Mouse (Mus musculus) ovary, postnatal 36 days (tissue): ENCODE measurements around the gene Gli3.

Source experiments
- DNase-seq: peaks from one replicate; pipeline ENCODE4 v3.0.0; 2022; ENCODE audit warnings: low spot score, mixed read lengths

Gli3 gene

DNA sequence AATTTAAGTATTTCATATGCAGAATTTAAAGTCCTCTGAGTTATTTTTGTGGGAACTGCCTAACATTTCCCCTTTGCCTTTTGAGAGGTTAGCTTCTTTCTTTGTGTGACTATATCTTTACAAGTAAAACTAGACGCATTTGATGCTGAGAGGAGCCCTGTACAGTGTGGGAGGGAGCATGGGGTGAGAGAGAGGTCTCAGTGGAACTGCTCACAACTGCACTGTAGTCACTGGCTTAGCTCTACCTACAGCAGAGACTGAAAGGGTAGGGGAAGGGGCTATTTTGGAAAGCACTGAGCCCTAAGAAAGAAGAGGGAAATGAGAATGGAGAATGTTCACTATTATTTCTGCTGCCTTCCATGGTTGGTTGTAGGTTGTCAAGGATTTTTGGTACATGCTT lies 25.0 kb downstream of the Gli3 start:
- DNase-seq = no peak

DNA sequence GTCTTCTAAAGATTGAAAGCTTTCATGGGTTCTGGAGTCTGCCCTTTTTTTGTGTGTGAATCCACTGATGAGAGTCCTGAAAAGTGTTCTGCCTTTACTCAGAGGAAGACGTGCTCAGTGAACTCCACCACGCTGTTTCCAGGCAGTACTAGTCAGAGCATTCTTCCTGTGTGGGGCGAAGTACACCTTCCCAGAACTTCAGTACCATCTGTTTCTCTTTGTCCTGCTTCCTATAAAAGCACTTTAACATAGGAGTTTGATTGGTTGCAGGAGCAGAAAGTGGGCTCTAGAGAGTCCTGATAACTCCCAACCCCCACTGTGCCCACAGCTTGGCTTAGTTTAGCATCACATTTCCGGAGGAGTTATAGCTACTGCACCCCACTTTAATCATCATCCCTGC lies 32.8 kb downstream of the Gli3 start:
- no peak for DNase-seq

DNA sequence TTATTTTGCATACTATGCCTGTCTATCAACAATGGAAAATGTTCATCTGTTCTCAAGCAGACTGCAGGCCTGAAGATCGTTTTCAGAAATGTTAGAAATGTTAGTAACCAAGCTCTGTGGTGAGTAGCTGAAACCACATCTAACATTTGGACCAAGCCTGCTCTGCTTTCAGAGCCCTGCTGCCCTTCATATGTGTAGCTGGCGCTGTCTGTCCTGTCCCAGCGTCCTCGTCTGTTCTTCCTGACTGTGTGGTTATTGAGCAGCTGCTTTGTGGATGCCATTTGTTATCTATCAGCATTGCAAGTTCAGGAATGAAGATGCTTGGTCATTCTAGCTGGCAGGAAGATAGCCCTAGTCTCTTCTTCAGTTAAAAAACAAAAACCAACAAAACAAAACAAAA lies 35.3 kb downstream of the Gli3 start:
- no peak for DNase-seq

DNA sequence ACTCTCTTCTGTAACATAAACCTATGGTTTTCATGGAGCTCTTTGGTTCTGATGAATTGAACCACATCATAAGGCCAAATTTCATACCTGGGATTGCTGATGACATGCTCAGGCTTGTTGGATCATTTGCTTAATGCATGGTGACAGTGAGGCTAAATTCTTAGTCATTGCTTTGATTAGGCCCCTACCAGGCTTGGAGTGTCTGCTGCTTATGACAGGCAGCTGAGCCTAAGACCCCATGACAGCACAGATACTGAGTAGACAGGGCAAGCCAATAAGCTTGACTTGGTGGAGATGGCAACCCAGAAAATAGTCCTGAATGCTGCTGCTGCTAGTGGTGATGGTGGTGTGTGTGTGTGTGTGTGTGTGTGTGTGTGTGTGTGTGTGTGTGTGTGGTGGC lies 47.9 kb downstream of the Gli3 start:
- no peak for DNase-seq

DNA sequence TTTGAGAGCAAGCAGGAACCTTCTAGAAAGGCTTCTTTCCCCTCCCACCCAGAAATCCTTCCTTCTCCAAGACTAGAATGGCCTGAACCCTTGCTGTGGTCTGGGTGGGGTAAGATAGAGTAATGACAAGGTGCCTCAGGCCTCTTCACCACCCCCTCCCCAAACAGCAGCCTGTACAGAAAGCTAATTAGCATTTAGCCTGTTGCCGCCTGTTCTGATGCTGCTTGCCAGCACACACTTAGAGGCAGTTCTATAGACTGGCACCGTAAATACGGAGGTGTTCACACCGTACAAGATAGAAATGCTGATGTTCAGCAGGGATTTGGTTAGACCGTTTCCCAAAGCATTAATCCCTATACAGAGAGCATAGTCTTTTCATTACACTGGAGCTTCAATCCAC lies 50.1 kb downstream of the Gli3 start:
- no peak for DNase-seq

DNA sequence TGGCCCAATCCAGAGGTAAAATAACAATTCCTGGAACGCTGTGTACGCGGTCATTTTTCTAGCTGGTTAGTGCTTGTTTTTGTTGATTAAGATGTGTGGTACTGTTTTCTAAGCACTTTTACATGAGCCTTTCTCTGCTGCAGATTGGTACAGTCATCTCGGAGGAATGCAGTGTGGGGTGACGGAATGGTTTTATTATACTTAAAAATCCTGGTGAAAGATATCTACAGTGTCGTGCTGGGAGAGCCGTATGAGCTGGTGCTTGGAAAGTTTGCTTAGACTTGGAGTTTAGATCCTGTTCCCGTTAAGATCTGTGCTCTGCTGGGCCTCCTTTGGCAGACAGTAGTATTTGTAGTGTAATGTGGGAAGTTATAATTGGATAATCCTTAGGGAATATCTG lies 51.0 kb downstream of the Gli3 start:
- DNase-seq = no peak

DNA sequence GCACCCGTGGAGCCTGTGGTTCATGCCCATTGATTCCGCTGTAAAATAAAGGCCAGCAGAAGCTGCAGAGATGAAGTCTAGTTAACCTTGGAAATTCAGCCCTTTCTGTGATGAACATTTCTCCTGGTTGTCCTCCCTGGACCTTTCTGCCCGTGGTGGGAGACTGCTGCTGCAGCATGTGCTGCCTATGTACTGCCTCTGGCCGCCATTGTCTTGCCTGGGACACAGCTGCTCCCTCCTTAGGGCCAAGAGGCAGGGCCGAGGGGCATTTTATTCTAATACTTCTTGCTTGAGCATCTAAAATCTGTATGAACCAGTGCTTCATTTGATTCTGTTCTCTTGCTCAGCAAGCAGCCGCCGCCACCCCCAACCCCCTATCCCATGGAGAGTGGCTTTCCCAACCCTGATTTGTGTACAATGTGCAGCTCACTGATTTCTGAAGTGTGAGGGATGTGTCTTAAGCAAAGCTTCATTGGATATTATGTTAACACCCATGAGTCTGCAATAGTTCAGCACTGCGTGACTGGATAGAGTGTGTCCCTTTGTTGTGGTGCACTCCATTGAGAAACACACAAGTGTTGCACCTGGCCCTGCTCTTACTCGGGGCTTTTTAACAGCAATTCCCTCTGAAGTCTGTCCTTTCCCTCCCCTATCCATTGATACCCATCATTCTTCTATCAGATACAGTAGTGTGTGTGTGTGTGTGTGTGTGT lies 54.2 kb downstream of the Gli3 start:
- no peak for DNase-seq

DNA sequence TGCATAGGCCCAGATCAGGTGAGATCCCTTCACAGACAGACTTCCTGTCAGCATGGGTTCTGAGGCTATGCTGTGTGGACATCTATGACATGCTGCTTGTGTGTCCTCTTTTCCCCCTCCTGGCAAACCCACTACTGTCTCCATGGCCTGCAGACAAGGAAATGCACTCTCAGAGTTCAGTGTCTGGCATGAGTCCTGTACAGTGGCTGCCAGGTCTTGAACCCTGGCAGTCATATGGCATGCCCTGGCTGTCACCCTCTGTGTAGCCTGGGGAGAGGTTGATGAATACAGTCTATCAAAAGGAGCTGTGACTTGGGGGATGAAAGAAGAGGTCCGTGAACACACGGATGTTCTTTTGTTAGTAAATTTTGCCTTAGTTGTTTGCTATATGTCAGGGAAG lies 57.3 kb downstream of the Gli3 start:
- no peak for DNase-seq

DNA sequence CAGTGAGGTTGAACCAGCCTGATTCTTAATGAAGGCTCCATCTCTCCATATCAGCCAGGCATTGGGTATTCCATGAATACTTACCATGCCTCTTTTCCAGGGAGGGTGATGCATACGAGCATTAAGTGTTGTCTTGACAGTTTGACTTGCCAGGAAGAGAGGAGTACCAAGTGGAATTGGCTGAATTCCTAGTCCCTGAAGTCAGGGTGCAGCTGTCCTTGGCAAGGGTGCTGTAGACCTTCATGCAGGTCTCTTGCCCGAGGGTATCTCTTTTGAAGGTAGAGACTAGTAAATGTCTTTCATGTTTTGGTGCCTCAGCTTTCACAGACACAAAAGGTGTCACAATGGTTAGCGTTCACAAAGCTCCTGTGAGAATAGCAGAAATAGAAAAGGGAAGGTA lies 59.1 kb downstream of the Gli3 start:
- no peak for DNase-seq

DNA sequence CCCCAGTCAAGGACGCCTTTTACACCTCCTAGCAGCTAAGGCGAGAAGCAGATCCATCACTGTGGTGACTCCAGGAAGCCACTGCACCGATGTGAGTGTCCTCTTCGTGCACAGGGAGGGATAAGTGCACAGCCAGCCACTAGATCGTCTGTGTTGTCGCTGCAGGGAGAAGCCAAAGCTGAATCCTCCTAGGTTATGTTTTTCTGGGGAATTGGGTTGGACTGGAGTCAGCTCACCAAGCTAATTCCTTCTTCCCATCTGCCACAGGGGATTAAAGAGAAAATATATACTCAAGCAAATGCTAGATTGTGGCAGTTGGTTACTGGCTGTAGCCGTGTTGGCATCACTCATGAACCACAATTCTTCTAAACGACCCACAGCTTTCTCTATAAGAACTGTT lies 61.2 kb downstream of the Gli3 start:
- no peak for DNase-seq

DNA sequence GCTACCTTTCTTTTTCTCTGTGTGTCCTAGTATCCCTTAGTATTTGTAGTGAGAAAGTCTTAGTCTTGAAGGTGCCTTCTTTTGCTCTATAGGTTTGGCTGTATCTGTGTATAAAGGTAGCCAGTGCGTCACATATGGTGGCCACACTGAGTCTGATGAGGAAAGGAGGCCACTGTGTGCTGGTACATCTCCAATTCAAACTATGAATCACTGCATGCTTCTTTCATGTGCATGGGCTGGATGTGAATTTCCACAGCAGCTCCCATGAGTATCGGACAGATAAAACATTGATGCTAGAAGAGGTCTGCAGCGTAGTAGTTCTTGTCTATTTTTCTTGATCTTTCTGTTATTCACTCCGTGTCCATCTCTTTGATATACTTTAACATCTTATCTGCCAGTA lies 63.7 kb downstream of the Gli3 start:
- no peak for DNase-seq

DNA sequence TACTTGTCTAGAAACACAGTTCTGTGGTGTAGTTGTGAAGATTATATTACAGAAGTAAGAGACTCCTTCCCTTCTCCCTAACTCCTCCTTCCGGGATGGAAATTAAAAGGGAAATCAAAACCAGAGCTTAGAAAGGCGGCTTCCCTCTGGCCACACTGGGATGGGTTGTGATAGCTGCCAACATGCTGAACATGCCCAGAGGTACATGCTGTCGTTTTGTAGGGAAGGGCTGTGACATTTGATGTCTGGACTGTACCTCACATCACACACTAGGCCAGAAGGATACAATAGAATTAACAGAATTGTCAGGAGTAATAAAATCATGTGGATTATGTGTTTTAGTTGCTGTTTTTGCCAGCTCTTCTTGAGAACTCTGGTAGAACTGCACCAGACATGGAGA lies 68.5 kb downstream of the Gli3 start:
- DNase-seq = no peak

DNA sequence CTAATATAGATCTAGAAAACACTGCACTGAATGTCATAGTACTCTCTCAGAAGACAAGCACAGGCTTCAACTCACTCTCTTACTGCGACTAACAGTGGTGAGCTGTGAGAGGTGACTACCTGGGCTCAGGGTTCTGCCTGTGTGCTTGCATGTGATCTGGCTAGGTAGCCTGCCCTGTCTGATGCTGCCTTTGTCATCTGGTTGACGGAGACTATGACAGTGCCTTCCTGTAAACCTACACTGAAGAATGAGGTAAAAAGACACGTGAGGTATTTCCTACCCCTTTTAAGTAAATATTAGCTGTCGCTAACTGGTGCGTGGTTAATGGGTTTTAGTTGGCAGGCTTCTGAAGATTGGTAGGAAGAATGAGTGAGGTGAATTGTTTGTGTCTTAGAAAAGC lies 74.2 kb downstream of the Gli3 start:
- DNase-seq = no peak

DNA sequence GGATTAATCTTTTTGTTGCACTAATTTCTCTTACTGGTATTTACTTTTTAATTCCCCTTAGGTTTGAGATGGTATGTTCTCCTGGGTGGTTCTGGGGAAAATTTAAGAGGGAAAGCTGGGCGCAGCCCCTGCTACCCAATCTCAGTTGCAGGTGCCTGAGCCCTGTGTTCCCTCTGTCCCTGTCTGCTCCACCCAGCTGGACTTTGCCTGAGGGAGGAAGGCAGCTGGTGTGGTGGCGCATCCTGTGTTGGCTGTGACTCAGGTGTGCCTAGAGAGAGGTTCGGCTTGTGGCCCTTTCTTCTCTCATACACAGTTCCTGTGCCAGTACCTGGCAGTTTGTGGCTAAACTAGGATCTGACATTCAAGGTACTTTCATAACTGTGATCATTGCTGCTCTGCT lies 74.6 kb downstream of the Gli3 start:
- DNase-seq = no peak

DNA sequence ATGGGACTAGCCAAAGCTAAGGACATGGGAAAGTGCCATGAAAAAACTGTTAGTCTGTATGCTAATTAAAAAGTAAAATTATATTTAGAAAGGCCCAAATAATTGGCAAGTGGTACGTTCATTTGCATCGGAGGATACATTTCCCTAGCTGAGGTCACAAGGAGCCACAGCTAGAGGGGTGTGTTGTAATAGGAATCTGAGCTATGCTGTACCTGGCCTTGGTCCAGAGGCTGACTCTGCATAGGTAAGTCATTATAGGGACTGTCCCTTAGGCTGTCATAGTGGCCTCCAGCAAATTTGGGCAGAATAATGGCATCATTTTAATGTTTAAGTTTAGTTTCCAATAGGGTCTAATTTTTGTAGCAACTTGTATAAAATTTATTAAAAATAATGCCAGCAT lies 75.4 kb downstream of the Gli3 start:
- DNase-seq = no peak

DNA sequence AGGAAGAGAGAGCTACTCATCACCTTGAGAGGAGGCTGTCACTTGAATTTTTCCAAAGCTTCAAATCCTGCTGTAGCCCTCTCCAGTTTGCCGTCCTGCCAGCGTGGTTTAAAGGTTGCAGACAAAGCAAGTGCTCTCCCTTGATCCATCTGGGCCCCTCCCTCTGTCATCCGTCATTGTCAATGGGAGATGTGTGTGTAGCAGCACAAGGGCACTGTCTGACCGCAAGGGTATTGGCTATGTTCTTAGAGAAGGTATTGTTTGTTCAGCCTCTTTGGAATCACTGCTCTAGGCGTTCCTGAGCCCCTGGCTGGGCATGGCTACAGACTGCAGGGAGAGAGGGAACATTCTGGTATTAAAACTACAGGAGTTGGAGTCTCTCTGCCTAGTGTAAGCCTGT lies 79.0 kb downstream of the Gli3 start:
- no peak for DNase-seq

DNA sequence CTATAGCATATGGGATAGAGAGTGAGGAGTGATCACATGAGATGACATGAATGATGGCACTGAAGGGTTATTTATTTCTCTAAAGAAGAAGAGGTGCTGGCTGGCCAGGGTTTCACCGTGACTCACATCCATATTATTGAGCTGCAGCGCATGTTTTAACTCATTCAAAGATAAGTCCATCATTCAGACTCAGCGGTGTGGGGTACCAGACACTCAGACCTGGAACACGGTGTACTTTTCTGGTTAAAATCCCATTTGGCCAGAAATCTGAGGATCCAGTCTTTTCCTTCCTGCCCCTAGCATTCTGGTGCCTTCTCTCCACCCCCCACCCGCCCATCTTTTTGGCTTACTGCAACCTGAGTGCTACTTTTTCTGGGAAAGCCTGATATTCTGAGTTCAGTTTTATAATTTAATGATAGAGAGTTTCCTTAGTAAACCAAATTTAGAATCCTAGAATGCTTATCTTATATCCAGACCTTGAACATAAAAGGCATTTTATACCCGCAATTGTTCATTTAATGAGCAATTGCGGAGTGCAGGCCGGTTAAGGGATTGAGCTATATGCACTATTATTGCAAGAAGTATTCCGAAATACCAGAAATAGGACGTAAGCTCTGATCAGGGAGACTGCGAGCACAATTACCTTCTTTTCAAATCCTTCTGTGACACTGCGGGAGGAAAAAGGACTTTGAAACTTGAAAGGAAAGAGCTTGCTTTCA lies 80.3 kb downstream of the Gli3 start:
- no peak for DNase-seq

DNA sequence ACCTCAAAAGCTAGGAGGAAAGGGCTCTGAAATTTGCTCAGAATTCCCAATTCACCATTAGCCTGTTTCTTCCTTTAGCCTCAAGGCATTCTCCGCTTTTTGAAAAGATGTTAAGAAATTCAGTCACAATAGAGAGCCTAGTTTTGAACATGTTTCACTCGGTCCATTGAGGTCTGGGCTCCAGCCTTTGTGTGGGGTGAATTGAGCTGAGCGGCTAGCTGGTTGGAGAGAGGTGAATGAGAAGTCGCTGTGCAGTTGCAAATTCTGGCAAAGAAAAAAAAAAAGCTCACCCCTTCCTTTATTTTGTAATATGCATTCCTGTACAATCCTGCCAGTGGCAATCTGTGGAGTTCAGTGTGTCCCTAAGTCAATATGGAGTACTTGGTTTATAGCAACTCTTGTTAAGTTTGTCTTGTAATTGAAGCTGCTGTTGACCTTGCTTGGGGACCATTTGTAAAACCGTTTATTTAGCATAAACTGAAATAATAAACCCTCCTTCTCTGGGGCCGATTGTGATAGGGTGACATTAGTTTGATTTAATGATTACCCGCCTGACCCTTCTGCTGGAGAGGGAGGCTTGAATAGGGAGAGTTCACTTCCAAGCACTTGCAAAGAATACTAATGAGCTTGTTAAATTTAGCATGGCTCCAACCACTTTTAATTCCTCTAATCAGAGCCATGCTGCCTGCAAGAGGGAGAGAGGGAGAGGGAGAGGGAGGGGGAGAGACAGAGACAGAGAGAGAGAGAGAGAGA lies 81.0 kb downstream of the Gli3 start:
- no peak for DNase-seq

DNA sequence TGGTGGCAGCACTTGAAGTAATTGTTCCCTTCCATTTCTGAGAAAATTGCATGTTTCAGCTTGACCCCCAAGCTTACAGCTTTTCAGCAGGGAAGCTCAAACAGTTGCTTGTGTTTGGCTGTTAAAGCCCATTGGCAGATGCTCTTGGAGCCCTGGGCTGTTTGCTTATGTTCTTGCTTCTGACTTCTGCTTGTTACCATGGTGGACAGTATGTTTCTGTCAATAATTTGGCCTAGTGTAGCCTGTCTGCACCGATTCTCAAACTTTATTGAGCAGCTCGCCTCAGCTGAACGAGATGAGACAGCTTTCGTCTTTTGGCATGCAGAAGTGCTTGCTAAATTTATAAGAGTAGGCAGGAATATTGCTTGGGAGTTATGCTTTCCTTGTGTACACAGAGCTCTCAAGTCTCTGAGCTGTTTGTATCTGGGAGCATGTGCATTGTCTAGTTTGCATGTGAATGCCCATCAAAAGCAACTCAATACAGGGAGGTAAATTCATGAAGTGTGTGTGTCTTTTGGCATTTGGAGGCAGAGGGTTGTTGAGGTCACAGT lies 82.4 kb downstream of the Gli3 start:
- no peak for DNase-seq

DNA sequence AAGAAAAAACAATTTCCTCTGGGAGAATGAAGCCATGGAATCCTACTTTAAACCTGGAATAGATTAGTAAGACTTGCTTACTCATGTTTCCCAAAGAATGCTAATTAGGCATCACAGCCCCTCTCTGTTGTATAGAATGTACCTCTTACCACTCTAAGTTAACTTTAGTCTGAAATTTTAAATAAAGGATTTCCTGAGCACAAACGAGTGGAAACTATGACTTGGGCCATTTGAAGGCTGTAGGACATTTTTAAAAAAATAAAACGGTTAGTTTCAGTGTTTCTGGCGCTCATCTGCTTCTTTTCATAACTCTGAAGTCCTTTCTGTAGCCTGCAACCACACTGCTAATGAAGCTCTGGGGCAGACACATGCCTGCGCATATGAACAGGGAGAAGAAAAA lies 83.2 kb downstream of the Gli3 start:
- no peak for DNase-seq

DNA sequence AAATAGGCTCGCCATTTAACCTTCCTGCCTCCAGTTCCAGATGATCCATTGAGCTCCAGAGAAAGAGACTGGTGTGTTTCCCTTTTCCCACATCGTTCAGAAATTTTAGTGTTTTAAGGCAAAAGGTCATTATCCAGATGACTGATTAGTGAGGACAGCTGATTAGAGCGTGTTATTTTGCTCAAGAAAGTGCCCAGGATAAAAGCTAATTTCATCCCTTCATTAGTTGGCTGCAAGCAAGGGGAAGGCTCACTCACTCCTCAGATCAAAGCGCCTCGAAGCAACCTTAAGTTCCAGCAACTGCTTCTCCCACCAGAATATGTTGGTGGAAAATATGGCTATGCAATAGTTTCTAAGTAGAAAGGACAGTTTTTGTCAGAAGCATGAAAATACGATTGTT lies 86.4 kb downstream of the Gli3 start:
- no peak for DNase-seq

DNA sequence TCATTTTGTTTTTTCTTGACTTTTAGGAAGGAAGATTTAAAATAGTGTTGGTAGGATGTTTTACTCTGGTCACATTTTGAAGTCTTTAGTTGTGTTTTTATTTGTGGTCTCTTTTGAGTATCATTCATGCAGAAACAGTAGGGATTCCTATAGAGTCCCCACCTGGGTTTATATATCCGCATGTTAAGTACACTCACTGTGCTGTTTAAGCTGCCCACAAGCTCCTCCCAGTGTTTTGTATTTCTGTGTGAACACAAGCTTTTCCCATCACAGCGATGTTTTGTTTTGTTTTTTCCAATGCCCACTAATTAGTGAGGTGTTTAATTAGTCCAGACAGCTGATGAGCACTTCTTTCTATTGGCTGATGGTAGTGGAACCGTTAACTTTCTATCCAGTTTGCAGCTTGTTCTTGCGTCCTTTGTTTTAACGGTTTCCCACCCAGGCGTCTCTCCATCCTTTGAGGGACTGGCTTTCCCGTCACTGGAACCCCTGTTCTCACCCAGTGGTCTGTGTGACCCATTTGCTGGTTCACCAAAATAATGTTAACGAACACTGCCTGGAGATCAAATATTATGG lies 87.1 kb downstream of the Gli3 start:
- no peak for DNase-seq

DNA sequence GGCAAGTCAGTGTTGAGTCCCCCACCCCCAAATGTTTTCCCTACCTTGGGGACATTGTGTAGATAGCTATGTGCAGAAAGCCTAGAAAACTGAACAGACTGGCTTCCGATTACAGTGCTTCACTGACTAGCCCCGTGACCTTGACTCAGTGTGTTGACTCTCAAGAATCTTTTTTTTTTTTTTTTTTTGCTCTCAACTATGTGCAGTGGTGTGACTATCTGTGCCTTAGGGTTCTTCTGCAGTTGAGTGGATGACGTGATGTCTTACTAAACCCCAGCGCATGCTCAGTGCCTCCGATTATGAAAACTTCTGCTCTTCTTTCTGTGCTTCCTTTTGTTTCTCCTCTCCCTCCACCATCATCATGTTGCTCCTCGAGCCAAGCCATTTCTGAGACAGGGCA lies 87.7 kb downstream of the Gli3 start:
- no peak for DNase-seq
